In the genomic region with DNA sequence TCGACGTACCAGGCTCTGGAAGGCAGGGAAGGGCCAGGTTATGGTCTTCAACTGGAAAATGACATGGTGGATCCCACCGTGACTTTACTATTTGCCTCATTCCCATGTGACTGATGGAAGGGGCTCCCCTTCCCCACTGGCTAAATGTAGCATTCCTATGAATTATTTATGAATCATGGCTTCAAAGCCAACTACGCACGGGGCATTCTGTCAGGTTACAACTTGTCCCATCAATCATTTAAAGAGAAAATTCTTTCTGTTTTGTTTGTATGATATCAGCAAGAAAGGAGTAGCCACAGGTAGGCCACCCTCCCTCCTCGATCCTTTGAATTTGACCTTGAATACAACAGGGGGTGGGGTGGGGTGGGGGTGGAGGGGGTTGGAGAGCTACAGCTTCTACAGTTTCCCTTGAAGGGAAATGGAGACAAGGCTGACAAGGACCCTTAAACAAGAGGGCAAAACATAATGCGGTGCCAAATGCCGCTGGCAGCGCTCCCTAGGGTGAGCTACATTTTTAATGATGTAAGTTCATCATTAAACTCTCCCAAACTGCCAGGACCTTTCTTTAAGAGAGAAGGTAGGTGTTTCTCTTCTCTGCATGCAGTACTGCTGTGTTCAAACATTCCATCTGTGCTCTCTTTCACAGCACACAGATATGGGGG, we compare ENCODE assay signal across 14 mouse cellular contexts.
"Had no signal": no experiment of that assay in that cellular context is flagged by ENCODE, and none has a peak within 500 bp of the region (broad histone marks: within the 10 kb centered on the region; RNA-seq: fewer than 3 reads in every experiment).

No protein-coding gene starts in this region.

- H3K4me2 ChIP-seq: kidney, embryonic 15.5 days; limb, embryonic 12.5 days; liver, embryonic 13.5 days; lung, embryonic 15.5 days had no signal

- H3K4me3 ChIP-seq: kidney, embryonic 15.5 days; limb, embryonic 12.5 days; liver, embryonic 13.5 days; lung, embryonic 15.5 days; megakaryocyte, embryonic 14.5 days had no signal

- DNase-seq: kidney, adult 2 months; kidney, postnatal 36 days; liver; liver, embryonic 13.5 days; liver, postnatal 0 days; lung, postnatal 14 days; thymus, adult 18-20 months; thymus, postnatal 14 days had no signal

- ATAC-seq: liver, postnatal 0 days; midbrain, embryonic 16.5 days had no signal

- H3K9me3 ChIP-seq: kidney, embryonic 15.5 days; limb, embryonic 12.5 days; liver, embryonic 13.5 days; lung, embryonic 15.5 days; megakaryocyte, embryonic 14.5 days had no signal

- H3K9ac ChIP-seq: kidney, embryonic 15.5 days; limb, embryonic 12.5 days; liver, embryonic 13.5 days; liver, postnatal 0 days; lung, embryonic 15.5 days had no signal

- H3K27ac ChIP-seq: kidney, embryonic 15.5 days; limb, embryonic 12.5 days; liver, embryonic 13.5 days; lung, embryonic 15.5 days; macrophage had no signal

- H3K27me3 ChIP-seq: kidney, embryonic 15.5 days; limb, embryonic 12.5 days; liver, embryonic 13.5 days; lung, embryonic 15.5 days; megakaryocyte, embryonic 14.5 days had no signal
